Mouse (Mus musculus) hindbrain, embryonic 15.5 days (tissue): ENCODE measurements around the gene Apoe. TPM values are rescaled to one million over a fixed set of nuclear protein-coding genes. Genes with fewer than 3 reads are reported as not detected.
A peak's percentile ranks its signal among the peaks of the same experiment; 100 is the strongest.

Experiments used
- ATAC-seq: fragments of 200-750 bp; cut with Nextera tagmentation; 2 replicates; pipeline ENCODE4 v1.8.0; 2017; ENCODE audit warnings: low read depth, moderate number of reproducible peaks, moderate TSS enrichment; ENCODE audit not compliant: low FRiP score
- H3K27ac ChIP-seq: fragments of 300-500 bp; sonication (generic); replicated peaks from 2 replicates; pipeline ENCODE4 v1.5.1; 2015; ENCODE audit warnings: mild to moderate bottlenecking, inconsistent platforms
- H3K27me3 ChIP-seq: fragments of 300-500 bp; sonication (generic); 2 replicates; pipeline ENCODE4 v1.6.1; 2015; ENCODE audit warnings: control low read depth, inconsistent platforms
- H3K36me3 ChIP-seq: fragments of 300-500 bp; sonication (generic); 2 replicates; pipeline ENCODE4 v1.6.1; 2015; ENCODE audit warnings: control low read depth, inconsistent platforms
- H3K4me1 ChIP-seq: fragments of 300-500 bp; sonication (generic); replicated peaks from 2 replicates; pipeline ENCODE4 v1.6.1; 2015; ENCODE audit warnings: control low read depth, inconsistent platforms
- H3K4me2 ChIP-seq: fragments of 300-500 bp; sonication (generic); 2 replicates; pipeline ENCODE4 v1.6.1; 2015; ENCODE audit warnings: moderate library complexity, mild to moderate bottlenecking, inconsistent platforms
- H3K4me3 ChIP-seq: fragments of 300-500 bp; sonication (generic); 2 replicates; pipeline ENCODE4 v1.5.1; 2015; ENCODE audit warnings: mild to moderate bottlenecking, inconsistent platforms
- H3K9ac ChIP-seq: fragments of 300-500 bp; sonication (generic); 2 replicates; pipeline ENCODE4 v1.6.1; 2015; ENCODE audit warnings: inconsistent platforms
- H3K9me3 ChIP-seq: fragments of 300-500 bp; sonication (generic); 2 replicates; pipeline ENCODE4 v1.6.1; 2016; ENCODE audit warnings: control low read depth, inconsistent platforms
- WGBS: fragments of 180-500 bp; shearing (Covaris S2); methylation state at CpG from one replicate; pipeline ENCODE4 v1.1.7; 2015; 5-methylcytosine and 5-hydroxymethylcytosine counted together
- polyA plus RNA-seq: library from polyadenylated mRNA; unstranded; fragments of >200 nt; fragmentation: Nextera tagmentation; extraction: Ambion mirVana; gene quantifications from 2 replicates; pipeline ENCODE4 v1.2.1, GENCODE M21; 2015

The Apoe gene
- polyA plus RNA-seq, 1 experiment from 2014 or later, result 624 TPM

GRCm38 (mm10) chr7:19697949-19698906, 760 bp downstream of the Apoe start:
- no peak for ATAC-seq
- Histone ChIP-seq H3K27me3 (no peaks in the 10 kb centered on the region), H3K36me3 (no peaks in the 10 kb centered on the region; the same call in 1 of the 2 replicates), H3K9me3 (no peaks in the 10 kb centered on the region), H3K4me3 (peak overlapping the region; percentile 34), H3K4me2 (peak overlapping the region; percentile 58), H3K9ac (peak overlapping the region; percentile 30), H3K4me1 (peaks cover 18% of the 10 kb centered on the region), H3K27ac (peak overlapping the region; percentile 54)
- WGBS, result 3% methylated on average over 28 of the region's 28 CpGs

- 95% methylated on average over 34 of the region's 34 CpGs for WGBS
- no peak for ATAC-seq
- Histone ChIP-seq H3K9me3 (no peaks in the 10 kb centered on the region), H3K4me1 (peaks cover 18% of the 10 kb centered on the region), H3K27me3 (no peaks in the 10 kb centered on the region), H3K36me3 (no peaks in the 10 kb centered on the region), H3K27ac (no peak overlapping the region), H3K4me3 (no peak overlapping the region), H3K4me2 (no peak overlapping the region), H3K9ac (no peak overlapping the region)
These were observed 2.6 kb downstream of the Apoe start for GRCm38 (mm10) chr7:19696336-19696873.

GRCm38 (mm10) chr7:19695881-19696280, 3.1 kb downstream of the Apoe start:
- H3K4me3 ChIP-seq, result no peak overlapping the region
- H3K27me3 ChIP-seq, result no peaks in the 10 kb centered on the region
- peaks cover 18% of the 10 kb centered on the region for H3K4me1 ChIP-seq
- H3K9me3 ChIP-seq, result no peaks in the 10 kb centered on the region
- H3K36me3 ChIP-seq, result no peaks in the 10 kb centered on the region
- H3K9ac ChIP-seq, result no peak overlapping the region
- H3K27ac ChIP-seq, result no peak overlapping the region
- ATAC-seq, result no peak
- whole genome bisulfite sequencing, result 92% methylated on average over 6 of the region's 6 CpGs
- H3K4me2 ChIP-seq, result no peak overlapping the region

- no peak overlapping the region for H3K4me3 ChIP-seq
- 53% methylated on average over 8 of the region's 8 CpGs for WGBS
- no peak overlapping the region for H3K4me2 ChIP-seq
- no peak overlapping the region for H3K27ac ChIP-seq
- ATAC-seq, result no peak
- no peaks in the 10 kb centered on the region for H3K36me3 ChIP-seq
- H3K27me3 ChIP-seq, result no peaks in the 10 kb centered on the region
- H3K9me3 ChIP-seq, result no peaks in the 10 kb centered on the region
- peaks cover 18% of the 10 kb centered on the region for H3K4me1 ChIP-seq
- H3K9ac ChIP-seq, result no peak overlapping the region
These were observed 3.8 kb downstream of the Apoe start for GRCm38 (mm10) chr7:19695213-19695594.

DNA sequence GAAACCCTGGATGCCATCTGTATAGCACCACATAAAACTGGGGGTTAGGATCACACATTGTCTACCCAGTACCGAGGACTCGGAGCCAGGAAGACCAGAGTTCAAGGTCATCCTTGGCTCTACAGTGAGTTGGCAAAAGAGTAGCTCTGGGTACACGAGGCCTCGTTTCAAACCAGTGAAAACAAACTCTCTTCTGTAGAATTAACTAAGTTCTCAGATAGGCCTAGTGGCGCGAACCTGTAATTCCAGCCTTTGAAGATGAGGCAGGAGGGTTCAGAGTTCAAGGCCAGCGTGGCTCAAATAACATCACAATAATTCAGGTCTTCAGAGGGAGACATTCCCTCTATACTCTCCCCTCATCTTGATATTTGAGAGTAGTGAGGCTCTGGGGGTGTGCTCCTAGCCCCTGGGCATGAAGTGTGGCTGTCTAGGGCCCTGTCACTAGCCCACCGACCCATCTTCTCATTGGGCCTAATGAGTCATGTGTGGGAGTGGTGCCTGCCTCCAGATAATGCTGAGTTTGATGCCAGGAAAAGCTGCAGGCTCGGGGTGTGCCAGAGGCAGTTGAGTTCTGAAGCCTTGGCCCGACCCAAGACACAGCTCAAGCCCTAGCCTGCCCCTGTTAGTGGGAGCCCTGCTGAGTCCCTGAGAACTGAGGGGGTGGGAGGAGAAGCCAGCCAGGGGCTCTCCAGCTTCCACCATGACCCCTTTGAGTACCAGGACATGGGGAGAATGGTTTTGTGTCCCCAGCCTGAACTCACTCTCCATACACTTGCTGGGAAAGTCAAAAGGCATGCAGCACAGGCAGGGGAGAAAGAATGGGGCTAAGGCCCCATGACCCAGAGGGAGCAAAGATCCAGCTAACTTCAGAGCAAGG, 4.4 kb downstream of the Apoe start:
- Histone ChIP-seq H3K4me1 (peaks cover 17% of the 10 kb centered on the region), H3K27ac (no peak overlapping the region), H3K36me3 (no peaks in the 10 kb centered on the region), H3K4me2 (no peak overlapping the region), H3K9me3 (no peaks in the 10 kb centered on the region), H3K27me3 (no peaks in the 10 kb centered on the region), H3K9ac (no peak overlapping the region), H3K4me3 (no peak overlapping the region)
- ATAC-seq, result no peak
- WGBS, result 87% methylated on average over 10 of the region's 10 CpGs

- peak; percentile 60 for ATAC-seq
- Histone ChIP-seq H3K9ac (no peak overlapping the region), H3K27ac (peak overlapping the region; percentile 16; the same call in 1 of the 2 replicates), H3K9me3 (no peaks in the 10 kb centered on the region), H3K4me1 (peaks cover 6% of the 10 kb centered on the region), H3K4me3 (no peak overlapping the region), H3K27me3 (no peaks in the 10 kb centered on the region), H3K4me2 (no peak overlapping the region), H3K36me3 (no peaks in the 10 kb centered on the region)
- 21% methylated on average over 10 of the region's 10 CpGs for WGBS
These were observed 5.6 kb downstream of the Apoe start for GRCm38 (mm10) chr7:19693421-19693820.

GRCm38 (mm10) chr7:19691873-19692865, 6.8 kb downstream of the Apoe start, which contains the start of gene Apoc1:
Gene Apoc1, minus strand, starts transcription at chr7:19692660.
- Histone ChIP-seq H3K27me3 (no peaks in the 10 kb centered on the region), H3K27ac (peak within 1 kb of the TSS; percentile 16; the same call in 1 of the 2 replicates), H3K4me3 (no peak within 1 kb of the TSS), H3K9ac (no peak within 1 kb of the TSS), H3K4me1 (no peaks in the 10 kb centered on the region), H3K4me2 (no peak within 1 kb of the TSS), H3K9me3 (no peaks in the 10 kb centered on the region), H3K36me3 (no peaks in the 10 kb centered on the region)
- 54% methylated on average over 28 of the region's 28 CpGs for WGBS
- ATAC-seq, result no peak

DNA sequence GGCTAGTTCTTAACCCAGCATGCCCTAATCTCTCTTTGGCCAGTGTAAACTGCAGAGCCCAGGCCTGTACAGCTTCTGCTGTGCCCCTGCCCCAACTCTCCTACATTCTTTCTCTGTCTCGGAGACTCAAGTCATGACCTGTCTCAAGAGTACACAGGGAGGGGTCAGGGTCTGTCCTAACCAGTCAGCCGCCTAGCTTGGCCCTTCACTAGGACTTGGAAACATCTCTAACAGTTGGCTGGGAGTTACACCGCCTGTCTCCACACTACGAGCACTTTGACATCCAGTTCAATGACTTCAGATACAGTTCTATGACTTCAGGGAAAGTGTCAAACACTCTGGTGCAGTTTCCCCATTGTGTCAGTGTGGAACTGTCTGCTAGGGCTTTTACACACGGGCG, 7.6 kb downstream of the Apoe start:
- Histone ChIP-seq H3K4me2 (no peak overlapping the region), H3K9me3 (no peaks in the 10 kb centered on the region), H3K9ac (no peak overlapping the region), H3K36me3 (no peaks in the 10 kb centered on the region), H3K27ac (no peak overlapping the region), H3K27me3 (no peaks in the 10 kb centered on the region), H3K4me3 (no peak overlapping the region), H3K4me1 (no peaks in the 10 kb centered on the region)
- ATAC-seq, result no peak
- 80% methylated on average over 6 of the region's 6 CpGs for WGBS

DNA sequence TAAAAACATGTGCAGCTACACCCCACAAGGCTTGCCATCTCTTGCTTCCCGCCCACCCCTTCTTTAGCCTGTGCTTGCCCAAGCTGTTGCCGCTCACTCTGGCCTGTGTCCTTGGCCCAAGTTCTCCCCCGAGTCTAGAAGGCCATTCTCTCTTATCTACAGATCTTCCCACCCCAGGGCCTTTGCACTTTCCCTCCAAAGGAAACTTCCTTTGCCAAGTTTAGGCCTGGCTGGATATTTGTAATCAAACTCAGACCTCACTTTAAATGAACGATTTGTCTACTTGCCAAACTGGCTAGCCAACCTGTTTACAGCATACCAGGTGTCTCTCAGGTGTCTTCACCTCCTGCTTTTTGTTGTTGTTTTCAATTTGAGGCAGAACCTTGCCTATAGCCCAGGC, 8.1 kb downstream of the Apoe start:
- Histone ChIP-seq H3K4me3 (no peak overlapping the region), H3K27me3 (no peaks in the 10 kb centered on the region), H3K36me3 (no peaks in the 10 kb centered on the region), H3K9ac (no peak overlapping the region), H3K4me1 (no peaks in the 10 kb centered on the region), H3K4me2 (no peak overlapping the region), H3K9me3 (no peaks in the 10 kb centered on the region), H3K27ac (no peak overlapping the region)
- 91% methylated on average over 4 of the region's 4 CpGs for WGBS
- no peak for ATAC-seq

DNA sequence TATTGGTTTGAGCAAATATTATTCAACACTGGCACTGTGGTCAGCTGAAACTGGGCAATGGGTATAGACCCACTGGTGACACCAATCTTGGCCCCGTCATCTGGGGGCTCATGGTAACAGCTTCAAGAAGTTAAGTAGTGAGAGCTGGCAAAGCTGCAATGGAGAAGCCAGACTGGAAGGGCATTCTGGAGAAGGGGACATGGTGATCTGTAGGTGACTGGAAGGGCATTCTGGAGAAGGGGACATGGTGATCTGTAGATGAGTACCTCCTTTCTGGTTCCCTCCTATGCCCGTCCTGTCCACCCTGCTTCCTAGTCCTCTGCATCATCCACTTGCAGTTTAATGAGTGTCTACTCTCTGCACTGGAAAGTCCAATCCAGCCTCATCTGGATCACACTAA, 10.4 kb downstream of the Apoe start:
- Histone ChIP-seq H3K27me3 (no peaks in the 10 kb centered on the region), H3K27ac (no peak overlapping the region), H3K4me3 (no peak overlapping the region), H3K36me3 (no peaks in the 10 kb centered on the region), H3K9me3 (no peaks in the 10 kb centered on the region), H3K4me1 (no peaks in the 10 kb centered on the region), H3K9ac (no peak overlapping the region), H3K4me2 (no peak overlapping the region)
- no peak for ATAC-seq
- WGBS, result 100% methylated on average over 2 of the region's 2 CpGs

GRCm38 (mm10) chr7:19688101-19688500, 10.9 kb downstream of the Apoe start:
- Histone ChIP-seq H3K27me3 (no peaks in the 10 kb centered on the region), H3K9ac (no peak overlapping the region), H3K4me3 (no peak overlapping the region), H3K4me2 (no peak overlapping the region), H3K4me1 (no peaks in the 10 kb centered on the region), H3K27ac (no peak overlapping the region), H3K36me3 (no peaks in the 10 kb centered on the region), H3K9me3 (no peaks in the 10 kb centered on the region)
- ATAC-seq, result no peak
- WGBS, result 92% methylated on average over 10 of the region's 10 CpGs
